Mouse (Mus musculus) neural tube, embryonic 14.5 days (tissue): ENCODE data around the gene Dnajc6. TPM values are rescaled to one million over a fixed set of nuclear protein-coding genes. Genes with fewer than 3 reads are reported as not detected.

Experiments
- ATAC-seq: fragments of 200-750 bp; cut with Nextera tagmentation; 2 replicates; pipeline ENCODE4 v1.8.0; 2017; ENCODE audit warnings: low read depth, mild to moderate bottlenecking, moderate TSS enrichment, moderate library complexity
- H3K27ac ChIP-seq: fragments of 300-500 bp; sonication (generic); 2 replicates; pipeline ENCODE4 v1.5.1; 2014; ENCODE audit warnings: low read depth, mild to moderate bottlenecking, control low read depth, low read length, moderate library complexity, mixed read lengths
- H3K27me3 ChIP-seq: fragments of 300-500 bp; sonication (generic); 2 replicates; pipeline ENCODE4 v1.6.1; 2014; ENCODE audit warnings: low read length; ENCODE audit not compliant: control insufficient read depth, insufficient read depth
- H3K36me3 ChIP-seq: fragments of 300-500 bp; sonication (generic); 2 replicates; pipeline ENCODE4 v1.6.1; 2014; ENCODE audit warnings: low read length, mixed read lengths; ENCODE audit not compliant: control insufficient read depth, insufficient read depth
- H3K4me1 ChIP-seq: fragments of 300-500 bp; sonication (generic); 2 replicates; pipeline ENCODE4 v1.6.1; 2014; ENCODE audit warnings: low read length; ENCODE audit not compliant: control insufficient read depth, insufficient read depth
- H3K4me2 ChIP-seq: fragments of 300-500 bp; sonication (generic); 2 replicates; pipeline ENCODE4 v1.6.1; 2014; ENCODE audit warnings: mild to moderate bottlenecking, low read depth, low read length, control low read depth
- H3K4me3 ChIP-seq: fragments of 300-500 bp; sonication (generic); 2 replicates; pipeline ENCODE4 v1.5.1; 2014; ENCODE audit warnings: low read depth, low read length, control low read depth, mixed read lengths
- H3K9ac ChIP-seq: fragments of 300-500 bp; sonication (generic); replicated peaks from 2 replicates; pipeline ENCODE4 v1.6.1; 2014; ENCODE audit warnings: low read depth, mild to moderate bottlenecking, control low read depth, low read length, mixed read lengths
- H3K9me3 ChIP-seq: fragments of 300-500 bp; sonication (generic); 2 replicates; pipeline ENCODE4 v1.6.1; 2016; ENCODE audit warnings: low read length; ENCODE audit not compliant: control insufficient read depth
- WGBS: fragments of 180-500 bp; shearing (Covaris S2); extraction: QIAGEN DNeasy Blood & Tissue Kit; methylation state at CpG from one replicate; pipeline ENCODE4 v1.1.7; 2014; 5-methylcytosine and 5-hydroxymethylcytosine counted together
- polyA plus RNA-seq: library from polyadenylated mRNA; unstranded; fragments of >200 nt; fragmentation: Nextera tagmentation; extraction: Ambion mirVana; gene quantifications from 2 replicates; pipeline ENCODE4 v1.2.1, GENCODE M21; 2014

The Dnajc6 gene
- polyA plus RNA-seq, 1 experiment from 2014 or later = 70.1 TPM

DNA sequence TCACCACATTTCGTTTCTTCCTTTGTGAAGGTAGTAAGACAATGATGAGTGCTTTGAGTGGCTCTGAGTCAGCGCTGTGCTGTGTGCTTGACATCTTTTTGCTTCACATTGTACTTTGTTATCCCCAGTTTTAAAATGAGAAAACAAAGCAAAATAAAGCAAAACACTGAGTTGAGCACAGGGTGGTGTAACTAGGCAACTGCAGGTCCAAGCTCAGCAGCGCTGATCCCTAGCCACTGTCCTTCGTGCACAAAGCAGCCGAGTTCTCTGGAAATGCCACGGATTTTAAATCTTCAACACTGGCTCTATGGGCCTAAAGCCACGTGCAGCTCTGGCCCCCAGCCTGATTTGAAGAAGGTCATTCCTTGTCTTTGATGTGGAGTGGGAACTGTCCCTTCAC, 72.6 kb downstream of the Dnajc6 start:
- Histone ChIP-seq H3K36me3 (no peaks in the 10 kb centered on the region), H3K4me3 (no peak overlapping the region), H3K4me1 (no peaks in the 10 kb centered on the region), H3K9ac (no peak overlapping the region), H3K4me2 (no peak overlapping the region), H3K27me3 (no peaks in the 10 kb centered on the region), H3K27ac (no peak overlapping the region), H3K9me3 (no peaks in the 10 kb centered on the region)
- WGBS = 54% methylated on average over 7 of the region's 7 CpGs
- ATAC-seq = peak; percentile 50; the same call in 1 of the 2 replicates

DNA sequence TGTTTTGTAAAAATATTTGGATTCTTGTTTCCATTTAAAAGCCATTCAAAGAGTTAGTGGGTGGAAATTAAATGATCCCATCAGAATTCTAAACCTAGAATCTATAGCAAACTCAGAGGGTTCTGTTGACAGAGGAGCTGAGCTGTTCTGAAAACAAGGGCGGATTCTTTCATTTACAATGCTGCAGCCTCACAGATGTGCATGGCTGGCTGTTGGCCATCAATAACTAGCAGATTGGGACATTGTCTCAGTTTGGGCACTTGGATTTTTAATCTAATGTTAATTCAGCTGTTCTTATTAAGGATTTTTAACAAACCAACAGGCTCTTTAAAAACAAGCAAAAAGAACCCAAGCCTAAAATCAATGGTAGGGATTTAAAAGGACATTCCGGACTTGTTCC, 75.7 kb downstream of the Dnajc6 start:
- Histone ChIP-seq H3K9me3 (no peaks in the 10 kb centered on the region), H3K4me1 (no peaks in the 10 kb centered on the region), H3K4me3 (no peak overlapping the region), H3K36me3 (no peaks in the 10 kb centered on the region), H3K4me2 (no peak overlapping the region), H3K27me3 (no peaks in the 10 kb centered on the region), H3K27ac (no peak overlapping the region), H3K9ac (no peak overlapping the region)
- ATAC-seq = no peak
- WGBS = 68% methylated on average over 2 of the region's 2 CpGs

DNA sequence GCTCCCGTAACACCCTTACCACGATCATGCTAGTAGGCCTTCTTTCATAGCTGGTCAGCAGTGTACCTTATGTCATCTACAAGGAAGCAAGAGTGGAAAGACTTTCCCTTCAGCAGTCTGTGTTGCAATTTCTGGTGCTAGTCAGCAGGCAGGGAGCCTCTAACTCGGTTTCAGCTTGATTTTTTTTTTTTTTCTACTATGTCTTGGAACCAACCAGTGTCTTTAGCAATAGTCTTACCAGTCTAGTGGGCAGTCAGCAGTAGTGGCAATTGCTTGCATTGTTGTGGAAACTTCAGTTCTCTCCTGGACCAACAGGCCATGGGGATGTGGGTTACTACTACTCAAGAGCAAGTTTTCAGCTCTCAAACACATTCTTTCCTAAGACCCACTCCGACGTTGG, 78.9 kb downstream of the Dnajc6 start:
- H3K27ac ChIP-seq = no peak overlapping the region
- no peaks in the 10 kb centered on the region for H3K9me3 ChIP-seq
- WGBS = 82% methylated on average over 5 of the region's 5 CpGs
- H3K27me3 ChIP-seq = no peaks in the 10 kb centered on the region
- H3K4me1 ChIP-seq = no peaks in the 10 kb centered on the region
- H3K4me2 ChIP-seq = no peak overlapping the region
- H3K9ac ChIP-seq = no peak overlapping the region
- H3K4me3 ChIP-seq = no peak overlapping the region
- no peaks in the 10 kb centered on the region for H3K36me3 ChIP-seq
- no peak for ATAC-seq

GRCm38 (mm10) chr4:101578720-101579119, 82.3 kb downstream of the Dnajc6 start:
- 80% methylated on average over 7 of the region's 7 CpGs for WGBS
- no peaks in the 10 kb centered on the region for H3K9me3 ChIP-seq
- no peak for ATAC-seq

DNA sequence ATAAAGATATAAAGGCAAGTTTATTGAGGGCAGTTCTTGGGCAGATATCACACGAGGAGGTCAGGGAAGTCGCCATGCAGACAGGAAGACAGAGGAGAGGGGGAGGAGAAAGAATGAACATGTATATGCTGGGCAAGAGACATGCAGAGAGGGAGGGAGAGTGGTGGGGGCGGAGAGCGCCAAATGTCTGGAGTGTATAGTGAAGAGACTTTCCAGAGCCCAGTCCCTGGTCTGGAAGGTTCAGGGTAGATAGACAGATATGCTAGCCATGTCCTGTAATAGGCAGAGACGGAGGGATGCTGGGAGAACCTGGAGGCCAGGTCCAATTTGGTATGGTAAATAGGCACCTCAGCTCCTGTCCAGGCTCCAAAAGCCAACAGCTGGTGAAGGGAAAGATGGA, 83.1 kb downstream of the Dnajc6 start:
- 77% methylated on average over 5 of the region's 5 CpGs for WGBS
- no peak for ATAC-seq

More at GRCm38 (mm10) chr4:101578720-101579119, 82.3 kb downstream of the Dnajc6 start:
- H3K27me3 ChIP-seq = no peaks in the 10 kb centered on the region
- no peaks in the 10 kb centered on the region for H3K36me3 ChIP-seq
- H3K4me1 ChIP-seq = no peaks in the 10 kb centered on the region
- no peak overlapping the region for H3K4me3 ChIP-seq
- H3K9ac ChIP-seq = no peak overlapping the region
- H3K27ac ChIP-seq = no peak overlapping the region
- no peak overlapping the region for H3K4me2 ChIP-seq

GRCm38 (mm10) chr4:101581156-101581555, 84.7 kb downstream of the Dnajc6 start:
- Histone ChIP-seq H3K4me3 (no peak overlapping the region), H3K9me3 (no peaks in the 10 kb centered on the region), H3K27ac (no peak overlapping the region), H3K4me1 (peaks cover 7% of the 10 kb centered on the region), H3K4me2 (no peak overlapping the region), H3K36me3 (no peaks in the 10 kb centered on the region), H3K27me3 (no peaks in the 10 kb centered on the region), H3K9ac (no peak overlapping the region)
- 80% methylated on average over 4 of the region's 4 CpGs for WGBS
- no peak for ATAC-seq

More for the DNA sequence above, 83.1 kb downstream of the Dnajc6 start:
- no peaks in the 10 kb centered on the region for H3K27me3 ChIP-seq
- peaks cover 1% of the 10 kb centered on the region; the same call in 1 of the 2 replicates for H3K4me1 ChIP-seq
- no peaks in the 10 kb centered on the region for H3K9me3 ChIP-seq
- no peaks in the 10 kb centered on the region for H3K36me3 ChIP-seq
- H3K4me2 ChIP-seq = no peak overlapping the region
- H3K4me3 ChIP-seq = no peak overlapping the region
- no peak overlapping the region for H3K27ac ChIP-seq
- H3K9ac ChIP-seq = no peak overlapping the region

DNA sequence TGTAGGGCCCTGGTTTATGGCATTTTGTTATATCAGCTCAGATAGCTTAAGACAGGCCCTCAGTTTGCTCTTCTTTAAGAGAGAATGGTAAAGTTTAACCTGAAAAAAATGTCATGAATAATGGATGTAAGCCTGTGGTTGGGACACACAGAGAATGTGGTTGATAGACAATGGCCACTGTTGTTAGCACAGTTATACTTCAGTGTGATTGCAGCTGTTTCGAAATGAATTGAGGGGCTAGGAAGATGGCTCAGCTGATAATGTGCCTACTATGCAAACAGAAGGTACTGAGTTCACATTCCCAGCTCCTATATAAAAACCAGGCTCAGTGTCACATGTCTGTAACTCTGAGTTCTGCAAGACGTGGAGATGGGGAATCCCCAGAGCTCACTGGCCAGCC, 86.4 kb downstream of the Dnajc6 start:
- ATAC-seq = no peak
- H3K27ac ChIP-seq = no peak overlapping the region
- H3K27me3 ChIP-seq = no peaks in the 10 kb centered on the region
- WGBS = 74% methylated on average over 2 of the region's 2 CpGs
- H3K9ac ChIP-seq = no peak overlapping the region
- peaks cover 7% of the 10 kb centered on the region for H3K4me1 ChIP-seq
- H3K36me3 ChIP-seq = no peaks in the 10 kb centered on the region
- H3K9me3 ChIP-seq = no peaks in the 10 kb centered on the region
- no peak overlapping the region for H3K4me3 ChIP-seq
- no peak overlapping the region for H3K4me2 ChIP-seq

- 23% methylated on average over 19 of the region's 19 CpGs for WGBS
- Histone ChIP-seq H3K36me3 (no peaks in the 10 kb centered on the region), H3K27ac (peak overlapping the region; percentile 56), H3K9ac (no peak overlapping the region), H3K9me3 (no peaks in the 10 kb centered on the region), H3K4me1 (peaks cover 7% of the 10 kb centered on the region), H3K4me2 (0 out of 2 replicates have a peak overlapping the region, but pooled peaks have one; percentile 9), H3K4me3 (no peak overlapping the region), H3K27me3 (no peaks in the 10 kb centered on the region)
- peak; percentile 75 for ATAC-seq
Observed at GRCm38 (mm10) chr4:101584524-101585454, 88.3 kb downstream of the Dnajc6 start.

DNA sequence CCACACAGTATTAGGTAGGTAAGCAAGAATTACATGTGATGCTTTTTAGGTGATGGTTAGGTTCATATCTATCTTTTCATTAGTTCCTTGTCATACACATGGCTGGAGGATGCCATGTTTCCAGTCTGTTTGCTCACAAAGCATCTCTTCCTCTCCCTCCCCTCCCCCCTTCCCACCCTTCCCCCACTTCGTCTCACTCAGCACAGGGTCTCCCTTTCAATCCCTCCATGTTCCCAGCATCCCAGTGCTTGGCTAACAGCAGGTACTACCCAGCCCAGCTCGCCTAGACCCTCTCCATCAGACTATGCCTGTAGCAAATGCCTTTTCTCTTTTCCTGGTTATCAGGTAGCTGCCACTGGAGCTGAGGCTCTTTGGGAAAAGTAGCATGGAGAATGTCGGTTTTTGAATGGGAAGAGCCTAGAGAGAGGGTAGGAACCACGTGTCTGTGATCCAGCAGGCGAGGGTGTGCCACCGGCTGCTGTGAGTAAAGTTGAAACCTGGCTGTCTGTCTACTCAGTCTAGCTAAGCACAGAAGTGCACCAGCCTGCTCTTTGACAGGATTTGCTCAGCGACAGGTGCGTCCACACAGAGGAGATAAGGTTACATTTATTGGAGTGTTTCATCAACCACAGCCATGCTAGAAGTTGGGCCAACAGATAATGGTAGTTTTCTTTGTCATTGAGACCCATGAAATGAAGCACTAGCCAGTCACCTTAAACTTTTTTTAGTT, 89.2 kb downstream of the Dnajc6 start:
- no peak overlapping the region for H3K4me3 ChIP-seq
- H3K27me3 ChIP-seq = no peaks in the 10 kb centered on the region
- 57% methylated on average over 8 of the region's 8 CpGs for WGBS
- peak; percentile 50 for ATAC-seq
- H3K36me3 ChIP-seq = no peaks in the 10 kb centered on the region
- H3K9me3 ChIP-seq = no peaks in the 10 kb centered on the region
- H3K27ac ChIP-seq = peak overlapping the region; percentile 56; the same call in 1 of the 2 replicates
- no peak overlapping the region for H3K4me2 ChIP-seq
- no peak overlapping the region for H3K9ac ChIP-seq
- peaks cover 7% of the 10 kb centered on the region for H3K4me1 ChIP-seq
